Mouse (Mus musculus) liver, embryonic 11.5 days (tissue): ENCODE measurements at regions not wholly inside any gene's neighbourhood (a gene's known extent, or its start where the extent isn't known, plus 50 kb on each side); places are given as distances from the start of the nearest gene placed in this dataset.

Experiments used
- ATAC-seq: fragments of 200-750 bp; cut with Nextera tagmentation; replicated peaks from 2 replicates; pipeline ENCODE4 v1.8.0; 2017; ENCODE audit warnings: moderate number of reproducible peaks, mild to moderate bottlenecking, moderate TSS enrichment, moderate library complexity; ENCODE audit not compliant: low FRiP score
- DNase-seq: peaks from one replicate; pipeline ENCODE4 v3.0.0-alpha.2; 2017; ENCODE audit warnings: low spot score
- H3K27ac ChIP-seq: fragments of 300-500 bp; sonication (generic); 2 replicates; pipeline ENCODE4 v1.5.1; 2014; ENCODE audit warnings: mild to moderate bottlenecking, low read depth, low read length, control low read depth
- H3K27me3 ChIP-seq: fragments of 300-500 bp; sonication (generic); replicated peaks from 2 replicates; pipeline ENCODE4 v1.6.1; 2014; ENCODE audit warnings: low read length, mixed read lengths; ENCODE audit not compliant: control insufficient read depth, insufficient read depth
- H3K36me3 ChIP-seq: fragments of 300-500 bp; sonication (generic); 2 replicates; pipeline ENCODE4 v1.6.1; 2014; ENCODE audit warnings: mild to moderate bottlenecking, low read length, moderate library complexity, mixed read lengths; ENCODE audit not compliant: control insufficient read depth, insufficient read depth
- H3K4me1 ChIP-seq: fragments of 300-500 bp; sonication (generic); replicated peaks from 2 replicates; pipeline ENCODE4 v1.6.1; 2014; ENCODE audit warnings: low read length, mixed read lengths; ENCODE audit not compliant: control insufficient read depth, insufficient read depth
- H3K4me2 ChIP-seq: fragments of 300-500 bp; sonication (generic); 2 replicates; pipeline ENCODE4 v1.6.1; 2014; ENCODE audit warnings: mild to moderate bottlenecking, control low read depth, moderate library complexity
- H3K4me3 ChIP-seq: fragments of 300-500 bp; sonication (generic); 2 replicates; pipeline ENCODE4 v1.5.1; 2014; ENCODE audit warnings: low read depth, low read length, control low read depth
- H3K9ac ChIP-seq: fragments of 300-500 bp; sonication (generic); 2 replicates; pipeline ENCODE4 v1.6.1; 2014; ENCODE audit warnings: low read depth, low read length, control low read depth
- H3K9me3 ChIP-seq: fragments of 300-500 bp; sonication (generic); 2 replicates; pipeline ENCODE4 v1.6.1; 2016; ENCODE audit warnings: low read length, inconsistent platforms, mixed read lengths; ENCODE audit not compliant: control insufficient read depth
- WGBS: fragments of 180-500 bp; shearing (Covaris S2); extraction: QIAGEN DNeasy Blood & Tissue Kit; methylation state at CpG from one replicate; pipeline ENCODE4 v1.1.7; 2014; 5-methylcytosine and 5-hydroxymethylcytosine counted together

GRCm38 (mm10) chr4:54072932-54073331 lies 247.1 kb downstream of the Tmem38b start:
- DNase-seq (no peak), ATAC-seq (no peak)
- Histone ChIP-seq H3K4me2 (no peak overlapping the region), H3K4me3 (no peak overlapping the region), H3K4me1 (no peaks in the 10 kb centered on the region), H3K27me3 (no peaks in the 10 kb centered on the region), H3K9ac (no peak overlapping the region), H3K36me3 (no peaks in the 10 kb centered on the region), H3K9me3 (no peaks in the 10 kb centered on the region), H3K27ac (no peak overlapping the region)
- 43% methylated on average over 10 of the region's 10 CpGs for WGBS

GRCm38 (mm10) chr4:54073483-54073882 lies 247.6 kb downstream of the Tmem38b start:
- no peak overlapping the region for H3K4me2 ChIP-seq
- no peaks in the 10 kb centered on the region for H3K36me3 ChIP-seq
- H3K9ac ChIP-seq = no peak overlapping the region
- WGBS = 85% methylated on average over 7 of the region's 7 CpGs
- H3K4me3 ChIP-seq = no peak overlapping the region
- ATAC-seq (no peak), DNase-seq (no peak)
- no peaks in the 10 kb centered on the region for H3K27me3 ChIP-seq
- H3K9me3 ChIP-seq = no peaks in the 10 kb centered on the region
- no peak overlapping the region for H3K27ac ChIP-seq
- H3K4me1 ChIP-seq = no peaks in the 10 kb centered on the region

GRCm38 (mm10) chr4:54074226-54074625 lies 248.4 kb downstream of the Tmem38b start:
- H3K36me3 ChIP-seq = no peaks in the 10 kb centered on the region
- no peak overlapping the region for H3K4me2 ChIP-seq
- no peak overlapping the region for H3K27ac ChIP-seq
- ATAC-seq (no peak), DNase-seq (no peak)
- H3K9me3 ChIP-seq = no peaks in the 10 kb centered on the region
- H3K27me3 ChIP-seq = no peaks in the 10 kb centered on the region
- no peak overlapping the region for H3K9ac ChIP-seq
- H3K4me1 ChIP-seq = no peaks in the 10 kb centered on the region
- no peak overlapping the region for H3K4me3 ChIP-seq
- WGBS = 65% methylated on average over 5 of the region's 5 CpGs

- Histone ChIP-seq H3K9ac (no peak overlapping the region), H3K4me1 (no peaks in the 10 kb centered on the region), H3K9me3 (no peaks in the 10 kb centered on the region), H3K27ac (no peak overlapping the region), H3K27me3 (no peaks in the 10 kb centered on the region), H3K4me2 (no peak overlapping the region), H3K36me3 (no peaks in the 10 kb centered on the region), H3K4me3 (no peak overlapping the region)
- no peak for ATAC-seq
- WGBS = 70% methylated on average over 9 of the region's 9 CpGs
- no peak for DNase-seq
These were observed 254.7 kb downstream of the Tmem38b start for GRCm38 (mm10) chr4:54080526-54080925.

GRCm38 (mm10) chr4:54081411-54081810 lies 255.6 kb downstream of the Tmem38b start:
- Histone ChIP-seq H3K36me3 (no peaks in the 10 kb centered on the region), H3K27me3 (no peaks in the 10 kb centered on the region), H3K9me3 (no peaks in the 10 kb centered on the region), H3K9ac (no peak overlapping the region), H3K27ac (no peak overlapping the region), H3K4me2 (no peak overlapping the region), H3K4me3 (no peak overlapping the region), H3K4me1 (no peaks in the 10 kb centered on the region)
- no peak for ATAC-seq
- 79% methylated on average over 5 of the region's 5 CpGs for WGBS
- no peak for DNase-seq

GRCm38 (mm10) chr4:54084747-54085146 lies 258.9 kb downstream of the Tmem38b start:
- Histone ChIP-seq H3K27me3 (no peaks in the 10 kb centered on the region), H3K36me3 (no peaks in the 10 kb centered on the region), H3K4me2 (no peak overlapping the region), H3K9me3 (no peaks in the 10 kb centered on the region), H3K4me3 (no peak overlapping the region), H3K27ac (no peak overlapping the region), H3K4me1 (no peaks in the 10 kb centered on the region), H3K9ac (no peak overlapping the region)
- DNase-seq = no peak
- 88% methylated on average over 6 of the region's 6 CpGs for WGBS
- ATAC-seq = no peak

GRCm38 (mm10) chr4:54094285-54094997 lies 268.6 kb downstream of the Tmem38b start:
- WGBS = 67% methylated on average over 7 of the region's 7 CpGs
- Histone ChIP-seq H3K9me3 (no peaks in the 10 kb centered on the region), H3K4me1 (no peaks in the 10 kb centered on the region), H3K9ac (no peak overlapping the region), H3K4me3 (no peak overlapping the region), H3K4me2 (no peak overlapping the region), H3K36me3 (no peaks in the 10 kb centered on the region), H3K27ac (no peak overlapping the region), H3K27me3 (no peaks in the 10 kb centered on the region)
- ATAC-seq (no peak), DNase-seq (no peak)

GRCm38 (mm10) chr4:54095200-54095930 lies 269.5 kb downstream of the Tmem38b start:
- Histone ChIP-seq H3K4me2 (no peak overlapping the region), H3K27me3 (no peaks in the 10 kb centered on the region), H3K9ac (no peak overlapping the region), H3K4me1 (no peaks in the 10 kb centered on the region), H3K36me3 (no peaks in the 10 kb centered on the region), H3K27ac (no peak overlapping the region), H3K4me3 (no peak overlapping the region), H3K9me3 (no peaks in the 10 kb centered on the region)
- 60% methylated on average over 4 of the region's 4 CpGs for WGBS
- no peak for ATAC-seq
- no peak for DNase-seq

GRCm38 (mm10) chr4:54097543-54097942 lies 271.7 kb downstream of the Tmem38b start:
- H3K27ac ChIP-seq = no peak overlapping the region
- no peak for DNase-seq
- no peaks in the 10 kb centered on the region for H3K4me1 ChIP-seq
- H3K9ac ChIP-seq = no peak overlapping the region
- no peaks in the 10 kb centered on the region for H3K9me3 ChIP-seq
- H3K27me3 ChIP-seq = no peaks in the 10 kb centered on the region
- no peak for ATAC-seq
- WGBS = 64% methylated on average over 2 of the region's 2 CpGs
- H3K4me3 ChIP-seq = no peak overlapping the region
- H3K36me3 ChIP-seq = no peaks in the 10 kb centered on the region
- H3K4me2 ChIP-seq = no peak overlapping the region
